Mouse (Mus musculus) kidney, postnatal 25 days (tissue): Measurements from ENCODE around the gene Gpr1.
"Not testable (repeated sequence)": the region's sequence is repeated elsewhere in the genome, so short reads cannot be mapped to it uniquely, and the experiment has no call there.

ENCODE experiments used
- DNase-seq, 2 experiments: peaks; one replicate each; pipeline ENCODE4 v3.0.0; 2021; ENCODE audit warnings: mixed read lengths in 2 of 2

The Gpr1 gene

DNA sequence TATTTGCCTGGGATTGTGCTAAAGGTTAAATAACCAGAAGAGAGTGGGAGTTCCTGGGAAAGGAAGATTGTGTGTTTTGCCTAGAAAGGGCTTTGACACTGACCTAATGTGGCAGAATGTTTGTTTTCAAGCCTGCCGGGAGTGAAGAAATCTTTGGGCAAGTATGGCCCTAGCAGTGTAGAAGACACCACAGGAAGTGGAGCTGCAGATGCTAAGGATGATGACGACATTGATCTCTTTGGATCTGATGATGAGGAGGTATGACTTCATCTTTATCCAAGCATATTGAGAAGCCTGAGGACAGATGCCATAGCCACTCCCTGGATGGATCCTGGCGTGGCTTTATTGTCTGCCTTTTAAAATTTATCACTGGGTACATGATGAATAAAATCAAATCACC, 36.0 kb downstream of the Gpr1 start:
- no peak for DNase-seq

DNA sequence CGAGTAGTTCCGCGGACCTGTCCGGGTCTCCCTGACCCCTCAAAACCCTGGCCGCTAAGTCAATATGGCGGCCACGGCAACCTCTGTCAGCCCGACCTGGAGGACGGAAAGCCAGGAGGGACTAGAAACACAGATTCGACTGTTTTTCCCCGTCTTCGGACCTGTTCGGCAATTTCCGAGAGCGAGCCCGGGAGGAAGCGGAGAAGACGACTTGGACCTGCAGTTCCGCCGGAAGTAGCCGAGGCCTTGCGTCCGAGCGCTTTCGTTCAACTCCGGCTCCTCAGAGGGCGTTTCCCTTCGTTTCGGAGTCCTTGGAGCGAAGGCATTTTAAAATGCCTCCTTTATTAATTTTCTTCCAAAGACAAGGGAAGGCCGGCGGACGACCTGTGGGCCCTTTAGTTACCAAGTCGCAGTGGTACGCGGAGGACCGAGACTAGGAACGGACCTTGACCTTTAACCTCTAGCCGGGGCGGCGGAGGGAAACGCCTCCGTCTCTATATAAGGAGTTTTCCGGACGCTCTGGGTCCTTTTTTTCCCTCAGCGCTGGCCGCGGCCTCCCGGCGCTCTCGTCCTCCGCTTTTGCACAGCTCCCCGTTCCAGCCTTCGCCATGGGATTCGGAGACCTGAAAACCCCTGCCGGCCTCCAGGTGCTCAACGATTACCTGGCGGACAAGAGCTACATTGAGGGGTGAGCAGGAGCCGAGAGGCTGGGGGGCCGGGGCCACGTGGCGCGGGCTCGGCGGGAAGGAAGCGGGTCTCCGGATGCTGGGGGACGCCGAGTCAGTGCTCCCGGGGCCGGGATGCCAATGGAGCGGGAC, 37.5 kb downstream of the Gpr1 start, which contains the start of the genes Eef1b2 and Ndufs1:
Gene Eef1b2 (plus strand): TSS at position 222 of the 818 bp plus-strand sequence.
Gene Ndufs1 (minus strand): TSS at position 230 of the 818 bp plus-strand sequence.
- peak; percentile 99 for DNase-seq

GRCm38 (mm10) chr1:63176259-63176603, 38.1 kb downstream of the Gpr1 start:
- DNase-seq = no peak

GRCm38 (mm10) chr1:63175853-63176252, 38.5 kb downstream of the Gpr1 start:
- no peak for DNase-seq

DNA sequence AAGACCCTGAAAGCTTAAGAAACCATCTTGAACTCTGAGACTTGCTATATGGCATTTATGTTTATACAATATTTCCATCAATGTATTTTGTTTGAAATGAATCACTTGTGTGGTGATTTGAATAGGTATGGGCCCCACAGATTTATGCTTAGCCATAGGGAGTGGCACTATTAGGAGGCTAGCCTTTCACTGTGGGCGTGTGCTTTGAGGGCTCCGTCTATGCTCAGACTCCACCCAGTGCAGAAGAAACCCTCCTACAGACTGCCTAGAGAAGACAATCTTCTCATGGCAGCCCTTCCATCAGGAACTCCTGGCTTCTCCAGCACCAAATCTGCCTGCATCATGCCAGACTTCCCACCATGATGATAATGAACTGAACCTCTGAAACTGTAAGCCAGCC, 45.7 kb downstream of the Gpr1 start:
- DNase-seq = no peak

DNA sequence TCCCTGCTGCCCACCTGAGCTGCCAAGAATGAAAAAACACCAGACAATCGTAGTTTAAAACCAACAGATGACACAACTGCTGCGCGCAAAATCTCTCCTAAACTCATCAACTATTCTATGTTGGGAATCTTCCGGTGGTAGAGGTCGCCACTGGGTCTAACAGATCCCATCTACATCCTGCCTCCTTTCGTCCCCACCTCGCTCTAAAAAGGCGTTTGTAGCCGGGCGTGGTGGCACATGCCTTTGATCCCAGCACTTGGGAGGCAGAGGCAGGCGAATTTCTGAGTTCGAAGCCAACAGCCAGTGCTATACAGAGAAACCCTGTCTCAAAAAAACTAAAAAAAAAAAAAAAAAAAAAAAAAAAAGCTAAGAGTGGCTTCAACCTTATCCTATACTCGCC, 74.1 kb downstream of the Gpr1 start:
- no peak for DNase-seq

DNA sequence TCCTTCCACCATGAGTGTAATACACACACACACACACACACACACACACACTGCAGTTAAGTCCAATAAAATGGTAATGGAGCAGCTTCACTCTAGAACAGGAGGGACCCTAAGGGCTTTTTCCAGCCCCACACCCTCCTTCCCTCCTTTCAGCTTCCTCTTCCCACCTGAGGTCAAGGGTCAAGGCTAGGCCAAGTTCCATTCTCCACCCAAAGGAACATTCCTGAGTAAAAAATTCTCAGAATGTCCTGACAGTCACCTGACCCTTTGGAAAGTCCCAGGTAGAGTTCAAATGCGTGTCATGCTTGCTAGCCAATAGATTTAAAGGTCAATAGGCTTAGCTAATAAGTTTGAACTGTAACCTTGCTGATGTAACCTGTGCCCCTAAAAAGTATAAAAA, 75.8 kb downstream of the Gpr1 start:
- DNase-seq = not testable (repeated sequence)

DNA sequence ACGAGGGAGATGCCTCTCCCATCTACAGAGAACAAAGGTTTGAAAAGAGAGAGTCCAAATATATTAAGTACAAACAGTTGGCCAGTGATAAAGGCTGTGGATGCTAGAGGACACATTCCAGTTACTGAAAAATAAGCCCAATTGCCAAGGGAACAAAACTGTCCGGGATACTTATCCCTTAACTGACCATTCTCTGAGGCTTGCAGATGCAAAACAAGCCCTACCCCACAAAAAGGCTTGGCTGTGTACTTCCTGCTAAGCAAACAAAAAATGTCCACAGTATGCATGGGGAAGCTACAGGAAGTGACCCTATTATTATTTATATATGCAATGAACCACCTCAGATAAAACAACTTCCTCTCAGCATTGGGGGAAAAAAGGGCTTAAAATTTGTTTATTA, 76.4 kb downstream of the Gpr1 start:
- DNase-seq = no peak

DNA sequence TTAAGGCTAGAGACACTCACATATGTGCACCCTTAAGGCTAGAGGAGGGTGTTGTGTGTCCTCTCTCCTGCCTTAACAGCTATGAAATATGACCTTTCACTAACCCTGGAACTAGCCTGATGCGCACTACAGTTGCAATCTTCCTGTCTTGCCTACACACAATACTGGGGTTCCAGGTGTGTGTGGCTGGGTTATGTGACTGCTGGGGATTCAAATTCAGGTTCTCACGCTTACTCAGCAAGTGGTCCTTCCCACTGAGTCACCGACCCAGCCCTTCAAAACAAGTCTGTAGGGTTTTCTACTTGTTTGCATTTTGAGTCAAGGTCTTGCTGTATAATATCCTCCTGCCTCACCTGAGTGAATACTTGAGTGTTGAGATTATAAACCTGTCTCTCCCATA, 79.8 kb downstream of the Gpr1 start:
- DNase-seq = no peak
